Mouse (Mus musculus): Measurements from ENCODE around the gene Papss1. TPM values are rescaled to one million over a fixed set of nuclear protein-coding genes. Genes with fewer than 3 reads are reported as not detected.
A peak's percentile ranks its signal among the peaks of the same experiment; 100 is the strongest.

Gene Papss1
- total RNA-seq, 2 experiments from 2014 or later: 43.7 to 53.6 TPM

GRCm38 (mm10) chr3:131628931-131629330 is 64.4 kb downstream of the Papss1 start:
- no peak for DNase-seq (ENCODE audit: low spot score in 2 of 2)

- no peak for DNase-seq (ENCODE audit: low spot score in 2 of 2)
These were observed 66.1 kb downstream of the Papss1 start for GRCm38 (mm10) chr3:131630407-131631317.

GRCm38 (mm10) chr3:131631318-131631870 is 66.8 kb downstream of the Papss1 start:
- no peak for DNase-seq (ENCODE audit: low spot score in 2 of 2)

- DNase-seq (ENCODE audit: low spot score in 2 of 2): no peak
These were observed 69.5 kb downstream of the Papss1 start for GRCm38 (mm10) chr3:131634091-131634490.

GRCm38 (mm10) chr3:131636126-131636525 is 71.6 kb downstream of the Papss1 start:
- no peak for DNase-seq (ENCODE audit: low spot score in 2 of 2)

GRCm38 (mm10) chr3:131637008-131637407 is 72.4 kb downstream of the Papss1 start:
- DNase-seq (ENCODE audit: low spot score in 2 of 2): no peak

- DNase-seq (ENCODE audit: low spot score in 2 of 2): peak in 1 of 2 experiments; percentile 22
These were observed 73.1 kb downstream of the Papss1 start for GRCm38 (mm10) chr3:131637664-131638063.

GRCm38 (mm10) chr3:131638216-131638615 is 73.6 kb downstream of the Papss1 start:
- DNase-seq (ENCODE audit: low spot score in 2 of 2): peak; percentile 40 to 41

- no peak for DNase-seq (ENCODE audit: low spot score in 2 of 2)
These were observed 78.2 kb downstream of the Papss1 start for GRCm38 (mm10) chr3:131642681-131643292.

GRCm38 (mm10) chr3:131645203-131645602 is 80.6 kb downstream of the Papss1 start:
- no peak for DNase-seq (ENCODE audit: low spot score in 2 of 2)

GRCm38 (mm10) chr3:131654366-131654765 is 89.8 kb downstream of the Papss1 start:
- DNase-seq (ENCODE audit: low spot score in 2 of 2): peak in 1 of 2 experiments; percentile 22

GRCm38 (mm10) chr3:131656032-131656431 is 91.5 kb downstream of the Papss1 start:
- DNase-seq (ENCODE audit: low spot score in 2 of 2): no peak

- DNase-seq (ENCODE audit: low spot score in 2 of 2): no peak
These were observed 95.6 kb downstream of the Papss1 start for GRCm38 (mm10) chr3:131660126-131660525.

GRCm38 (mm10) chr3:131660629-131661028 is 96.1 kb downstream of the Papss1 start:
- DNase-seq (ENCODE audit: low spot score in 2 of 2): no peak

- DNase-seq (ENCODE audit: low spot score in 2 of 2): no peak
These were observed 98.1 kb downstream of the Papss1 start for GRCm38 (mm10) chr3:131662589-131663148.

GRCm38 (mm10) chr3:131669910-131670309 is 105.3 kb downstream of the Papss1 start:
- DNase-seq (ENCODE audit: low spot score in 2 of 2): no peak

- DNase-seq (ENCODE audit: low spot score in 2 of 2): no peak
These were observed 121.5 kb downstream of the Papss1 start for GRCm38 (mm10) chr3:131686106-131686505.

- DNase-seq (ENCODE audit: low spot score in 2 of 2): no peak
These were observed 125.4 kb downstream of the Papss1 start for GRCm38 (mm10) chr3:131689949-131690348.

GRCm38 (mm10) chr3:131690543-131690942 is 126.0 kb downstream of the Papss1 start:
- no peak for DNase-seq (ENCODE audit: low spot score in 2 of 2)

GRCm38 (mm10) chr3:131691202-131691601 is 126.6 kb downstream of the Papss1 start:
- no peak for DNase-seq (ENCODE audit: low spot score in 2 of 2)

All from adrenal gland, adult 18-20 months (tissue).